Mouse (Mus musculus) lung, adult 2 months (tissue): Measurements from ENCODE around the gene Fasn.

Experiments
- CTCF ChIP-seq: fragments of 200-500 bp; IDR thresholded peaks from 2 replicates; pipeline ENCODE4 v1.5.1; 2011; ENCODE audit warnings: mild to moderate bottlenecking, low read length, control low read depth; ENCODE audit not compliant: insufficient read depth
- POLR2A ChIP-seq: fragments of 200-500 bp; IDR thresholded peaks from 2 replicates; pipeline ENCODE4 v1.6.1; 2011; ENCODE audit warnings: low read depth, mild to moderate bottlenecking, control low read depth, low read length, borderline replicate concordance; ENCODE audit errors: extremely low read depth

DNA sequence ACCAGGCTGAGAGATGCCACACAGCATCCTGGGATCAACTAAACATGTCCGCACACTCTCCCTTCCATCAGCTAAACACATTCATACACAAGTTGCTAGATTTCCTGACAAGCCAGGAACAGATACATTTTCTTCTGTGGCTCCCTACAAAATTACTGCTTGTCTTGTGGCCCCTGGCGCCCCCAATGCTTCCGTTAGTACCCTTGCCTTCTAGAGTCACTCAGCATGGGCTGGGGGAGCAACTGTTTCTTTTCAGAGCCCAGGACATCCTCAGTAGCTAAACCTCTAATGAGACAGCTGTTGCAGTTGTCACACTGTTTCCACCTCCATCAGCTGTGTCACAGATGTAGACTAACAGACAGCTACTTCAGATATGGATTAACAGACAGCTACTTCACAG, 51.6 kb downstream of the Fasn start:
- TF ChIP-seq POLR2A: no peak
- TF ChIP-seq CTCF: no peak
